18 mouse cellular contexts compared by ENCODE assay signal in the genomic region with DNA sequence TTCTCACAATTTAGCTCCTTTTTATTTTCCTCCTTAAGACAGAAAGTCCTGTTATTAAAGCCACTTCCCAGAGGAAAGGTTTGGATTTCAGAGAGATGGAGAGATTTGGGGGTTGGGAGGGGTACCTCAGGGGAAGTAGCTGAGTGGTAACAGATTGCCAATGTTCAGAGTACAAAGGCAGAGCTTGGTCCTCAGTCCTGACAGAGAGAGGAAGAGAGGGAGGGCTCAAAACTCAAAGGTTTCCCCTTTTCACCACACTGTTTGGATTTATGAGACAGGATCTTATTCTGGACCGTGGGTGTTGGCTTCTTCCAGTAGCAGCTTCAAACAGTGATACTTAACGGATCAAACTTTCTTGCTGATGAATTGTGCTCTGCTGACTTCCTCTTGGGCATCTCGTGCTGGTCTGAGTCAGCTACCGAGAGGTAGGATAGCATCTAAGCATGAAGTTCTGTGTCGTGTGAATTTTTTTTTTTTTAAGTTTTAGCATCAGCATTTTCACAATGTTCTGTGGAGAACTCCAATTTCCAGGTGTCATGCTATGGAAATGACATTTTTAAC. TPM values are rescaled to one million over a fixed set of nuclear protein-coding genes. Genes with fewer than 3 reads are reported as not detected.
DNase-seq lines count a peak whose midpoint lies in the region; ATAC-seq lines count a peak whose summit lies in the region.
"Had no signal": no experiment of that assay in that cellular context is flagged by ENCODE, and none has a peak within 500 bp of the region (broad histone marks: within the 10 kb centered on the region; RNA-seq: fewer than 3 reads in every experiment).

No protein-coding gene starts in this region.

- no peak overlapping the region for H3K4me3 ChIP-seq in hindbrain, embryonic 11.5 days (ENCODE audit: low read depth, low read length)
- H3K4me3 ChIP-seq in hindbrain, embryonic 14.5 days (replicated peaks; ENCODE audit: low read length): no peak overlapping the region
- no peak overlapping the region for H3K4me3 ChIP-seq in macrophage (ENCODE audit: inconsistent target)
- H3K4me3 ChIP-seq: forebrain, embryonic 12.5 days; hindbrain, embryonic 13.5 days; lung, embryonic 15.5 days; midbrain, embryonic 13.5 days; neural tube, embryonic 13.5 days had no signal

- no peak for DNase-seq in hindbrain, embryonic 11.5 days (ENCODE audit: low spot score)
- DNase-seq in hindbrain, embryonic 14.5 days (ENCODE audit: low spot score): no peak
- DNase-seq in adipocyte (ENCODE audit: low spot score): no peak
- DNase-seq in cerebellum, postnatal 36 days: no peak
- DNase-seq: B cell, adult 2 months; cerebellum, adult 18-20 months; gastrocnemius, postnatal 10 days; layer of hippocampus, postnatal 36 days; thymus, postnatal 36 days had no signal

- no peaks in the 10 kb centered on the region for H3K4me1 ChIP-seq in hindbrain, embryonic 11.5 days (replicated peaks; ENCODE audit: control insufficient read depth, insufficient read depth, low read length)
- no peaks in the 10 kb centered on the region for H3K4me1 ChIP-seq in hindbrain, embryonic 14.5 days (replicated peaks; ENCODE audit: control insufficient read depth, insufficient read depth, low read length)
- H3K4me1 ChIP-seq: forebrain, embryonic 12.5 days; hindbrain, embryonic 13.5 days; lung, embryonic 15.5 days; midbrain, embryonic 13.5 days; neural tube, embryonic 13.5 days had no signal

- H3K9me3 ChIP-seq in hindbrain, embryonic 11.5 days (ENCODE audit: control insufficient read depth, low read length): no peaks in the 10 kb centered on the region
- H3K9me3 ChIP-seq in hindbrain, embryonic 14.5 days (ENCODE audit: control insufficient read depth, low read length): no peaks in the 10 kb centered on the region
- H3K9me3 ChIP-seq: forebrain, embryonic 12.5 days; hindbrain, embryonic 13.5 days; lung, embryonic 15.5 days; midbrain, embryonic 13.5 days; neural tube, embryonic 13.5 days had no signal

- no peak for ATAC-seq in hindbrain, embryonic 11.5 days (ENCODE audit: low FRiP score)
- ATAC-seq in hindbrain, embryonic 14.5 days (ENCODE audit: low FRiP score): no peak
- peak; percentile 52; the same call in 1 of the 2 replicates for ATAC-seq in common myeloid progenitor, adult 5-6 weeks (replicated peaks; ENCODE audit: low read depth, poor library complexity, severe bottlenecking)
- ATAC-seq in hematopoietic stem cell, adult 5-6 weeks (replicated peaks in 1 of 2; ENCODE audit: insufficient read depth in 1 of 2, low FRiP score in 2 of 2, low TSS enrichment in 1 of 2, low read depth in 1 of 2, poor library complexity in 2 of 2, severe bottlenecking in 2 of 2): peak; percentile 81 to 89
- ATAC-seq: midbrain, embryonic 13.5 days had no signal

- no peak overlapping the region for H3K9ac ChIP-seq in hindbrain, embryonic 11.5 days (ENCODE audit: low read depth, low read length)
- no peak overlapping the region for H3K9ac ChIP-seq in hindbrain, embryonic 14.5 days
- H3K9ac ChIP-seq: forebrain, embryonic 12.5 days; hindbrain, embryonic 13.5 days; liver, embryonic 14.5 days; lung, embryonic 15.5 days; midbrain, embryonic 13.5 days; neural tube, embryonic 13.5 days had no signal

- no peaks in the 10 kb centered on the region for H3K27me3 ChIP-seq in hindbrain, embryonic 11.5 days (ENCODE audit: control insufficient read depth, insufficient read depth, low read length)
- H3K27me3 ChIP-seq in hindbrain, embryonic 14.5 days (ENCODE audit: control insufficient read depth, insufficient read depth, low read length): no peaks in the 10 kb centered on the region
- H3K27me3 ChIP-seq: forebrain, embryonic 12.5 days; hindbrain, embryonic 13.5 days; lung, embryonic 15.5 days; midbrain, embryonic 13.5 days; neural tube, embryonic 13.5 days had no signal

- no peaks in the 10 kb centered on the region for H3K79me2 ChIP-seq in macrophage (ENCODE audit: inconsistent target)

- H3K36me3 ChIP-seq in hindbrain, embryonic 11.5 days (ENCODE audit: control insufficient read depth, insufficient read depth, low read length): no peaks in the 10 kb centered on the region
- no peaks in the 10 kb centered on the region for H3K36me3 ChIP-seq in hindbrain, embryonic 14.5 days (replicated peaks; ENCODE audit: control insufficient read depth, insufficient read depth)
- H3K36me3 ChIP-seq in macrophage (ENCODE audit: inconsistent target): no peaks in the 10 kb centered on the region
- H3K36me3 ChIP-seq: forebrain, embryonic 12.5 days; hindbrain, embryonic 13.5 days; lung, embryonic 15.5 days; midbrain, embryonic 13.5 days; neural tube, embryonic 13.5 days had no signal

- 76% methylated on average over 5 of the region's 5 CpGs for WGBS in hindbrain, embryonic 11.5 days
- 83% methylated on average over 5 of the region's 5 CpGs for whole genome bisulfite sequencing in hindbrain, embryonic 14.5 days
- 1% methylated on average over 5 of the region's 5 CpGs for WGBS in macrophage (ENCODE audit: missing documents)

- 0 out of 2 replicates have a peak overlapping the region, but pooled peaks have one; percentile 17 for H3K27ac ChIP-seq in hindbrain, embryonic 11.5 days (ENCODE audit: low read depth, low read length)
- H3K27ac ChIP-seq in hindbrain, embryonic 14.5 days: no peak overlapping the region
- H3K27ac ChIP-seq in macrophage: peak overlapping the region; percentile 55
- H3K27ac ChIP-seq: forebrain, embryonic 12.5 days; hindbrain, embryonic 13.5 days; liver, embryonic 14.5 days; lung, embryonic 15.5 days; midbrain, embryonic 13.5 days; neural tube, embryonic 13.5 days had no signal

- H3K4me2 ChIP-seq in hindbrain, embryonic 11.5 days (replicated peaks; ENCODE audit: low read depth, low read length): no peak overlapping the region
- no peak overlapping the region for H3K4me2 ChIP-seq in hindbrain, embryonic 14.5 days (replicated peaks)
- H3K4me2 ChIP-seq: forebrain, embryonic 12.5 days; hindbrain, embryonic 13.5 days; lung, embryonic 15.5 days; midbrain, embryonic 13.5 days; neural tube, embryonic 13.5 days had no signal

RNA-seq across cellular contexts. Expression of gene Nfat5, which starts 15.9 kb away (rescaled TPM):
- polyA plus RNA-seq in hindbrain, embryonic 11.5 days (2014; fragmentation: Nextera tagmentation; extraction: Ambion mirVana): 10.1 and 14.7 TPM in 2 replicates
- 8.0 and 12.0 TPM in 2 replicates for polyA plus RNA-seq in hindbrain, embryonic 14.5 days (2014; fragmentation: Nextera tagmentation; extraction: Ambion mirVana)
- 16.0 and 35.4 TPM in 2 replicates for total RNA-seq in common myeloid progenitor, adult 5-6 weeks (2017)
- total RNA-seq in hematopoietic stem cell, adult 5-6 weeks (2017): 40.1 and 67.9 TPM in 2 replicates
- 100 to 1,000 TPM; 289 to 982 (median 350) TPM for total RNA-seq in macrophage (2018; cell fraction: chromatin; rRNA removed)
- 10 to 100 TPM; 13.7 to 30.6 (median 18.7) TPM for total RNA-seq in macrophage (2018; cell fraction: cytosol; rRNA removed)
- 100 to 1,000 TPM in 23 of 26 experiments, 10 to 100 TPM in 3; 89.4 to 356 (median 137) TPM for total RNA-seq in macrophage (2018; cell fraction: nucleus; rRNA removed)
- 8.2 to 11.3 TPM (median 9.6 TPM) in 3 replicates for polyA plus RNA-seq in macrophage (2018)

Comparison
In these comparisons a context has a peak if more than half of its experiments do, and no peak if none do; other contexts are left out.
1. ATAC-seq: peak in common myeloid progenitor, adult 5-6 weeks (single experiment) and hematopoietic stem cell, adult 5-6 weeks (2 of 2); none in hindbrain, embryonic 11.5 days (single experiment) and hindbrain, embryonic 14.5 days (single experiment).